Mouse (Mus musculus): Measurements from ENCODE around the gene Nfu1. TPM values are rescaled to one million over a fixed set of nuclear protein-coding genes. Genes with fewer than 3 reads are reported as not detected.
A peak's percentile ranks its signal among the peaks of the same experiment; 100 is the strongest.

The Nfu1 gene
- polyA plus RNA-seq, 1 experiment, result 182 TPM

DNA sequence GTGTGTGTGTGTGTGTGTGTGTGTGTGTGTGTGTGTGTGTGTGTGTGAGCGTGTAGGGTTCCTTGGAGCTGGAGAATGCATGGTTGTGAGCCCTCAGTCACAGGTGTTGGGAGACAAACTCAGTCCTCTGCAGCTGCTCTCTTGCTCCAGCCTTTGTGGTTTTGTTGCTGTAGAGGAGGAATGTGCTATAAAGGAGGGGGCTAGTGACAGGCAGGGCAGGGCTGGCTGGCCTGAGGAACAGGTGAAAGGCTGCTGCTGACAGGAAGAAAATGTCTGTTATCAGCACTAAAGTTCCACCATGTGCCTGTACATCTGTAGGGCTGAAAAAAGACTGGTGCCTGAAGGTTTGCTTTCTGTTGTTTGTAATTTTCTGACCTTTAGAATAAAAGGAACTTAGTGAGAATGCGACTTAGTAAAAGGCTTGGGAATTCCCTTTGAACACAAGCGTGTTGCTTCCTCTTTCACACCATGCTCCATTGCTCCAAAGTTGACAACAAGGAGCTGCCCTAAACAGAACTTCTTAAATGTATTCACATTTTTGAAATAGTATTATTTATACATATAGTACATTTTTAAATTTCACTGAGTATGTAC is 66.2 kb downstream of the Nfu1 start:
- no peaks in the 10 kb centered on the region for H3K4me1 ChIP-seq (ENCODE audit: control insufficient read depth, insufficient read depth, insufficient read length, low read length)
- no peak overlapping the region for H3K4me3 ChIP-seq (ENCODE audit: insufficient read depth, low read depth, low read length)
- 0 out of 2 replicates have a peak overlapping the region, but pooled peaks have one; percentile 40 for H3K27ac ChIP-seq (replicated peaks; ENCODE audit: low read depth, low read length)

Other genes starting within 250 kb of the Nfu1 start
- 42.5 and 51.3 TPM in 2 replicates for gene Anxa4, start 215.7 kb upstream of the Nfu1 start, polyA plus RNA-seq (2012; ENCODE audit: insufficient read depth, insufficient read length, missing spikeins)
- 6.9 and 13.2 TPM in 2 replicates for gene Aak1, start 159.7 kb upstream of the Nfu1 start, polyA plus RNA-seq (2012; ENCODE audit: insufficient read depth, insufficient read length, missing spikeins)
- gene Gfpt1, start 33.6 kb downstream of the Nfu1 start, polyA plus RNA-seq (2012; ENCODE audit: insufficient read depth, insufficient read length, missing spikeins), result 17.7 and 32.4 TPM in 2 replicates
- gene D6Ertd527e, start 95.5 kb downstream of the Nfu1 start, polyA plus RNA-seq (2012; ENCODE audit: insufficient read depth, insufficient read length, missing spikeins), result not detected in 2 replicates

All from brown adipose tissue, adult 24 weeks (tissue).